Mouse (Mus musculus) CD8-positive naive resting alpha-beta T cell, adult 57 days (primary cell): Measurements from ENCODE around the gene Arhgap30. TPM values are rescaled to one million over a fixed set of nuclear protein-coding genes. Genes with fewer than 3 reads are reported as not detected.

ENCODE experiments used
- total RNA-seq: library from RNA; stranded (reverse); gene quantifications from one replicate; pipeline ENCODE4 v1.2.4, GENCODE M21; 2023

The Arhgap30 gene
- total RNA-seq: 203 TPM

GRCm38 (mm10) chr1:171388376-171389102 lies at the start of gene Arhgap30:
Arhgap30 (plus strand) TSS chr1:171388954.

DNA sequence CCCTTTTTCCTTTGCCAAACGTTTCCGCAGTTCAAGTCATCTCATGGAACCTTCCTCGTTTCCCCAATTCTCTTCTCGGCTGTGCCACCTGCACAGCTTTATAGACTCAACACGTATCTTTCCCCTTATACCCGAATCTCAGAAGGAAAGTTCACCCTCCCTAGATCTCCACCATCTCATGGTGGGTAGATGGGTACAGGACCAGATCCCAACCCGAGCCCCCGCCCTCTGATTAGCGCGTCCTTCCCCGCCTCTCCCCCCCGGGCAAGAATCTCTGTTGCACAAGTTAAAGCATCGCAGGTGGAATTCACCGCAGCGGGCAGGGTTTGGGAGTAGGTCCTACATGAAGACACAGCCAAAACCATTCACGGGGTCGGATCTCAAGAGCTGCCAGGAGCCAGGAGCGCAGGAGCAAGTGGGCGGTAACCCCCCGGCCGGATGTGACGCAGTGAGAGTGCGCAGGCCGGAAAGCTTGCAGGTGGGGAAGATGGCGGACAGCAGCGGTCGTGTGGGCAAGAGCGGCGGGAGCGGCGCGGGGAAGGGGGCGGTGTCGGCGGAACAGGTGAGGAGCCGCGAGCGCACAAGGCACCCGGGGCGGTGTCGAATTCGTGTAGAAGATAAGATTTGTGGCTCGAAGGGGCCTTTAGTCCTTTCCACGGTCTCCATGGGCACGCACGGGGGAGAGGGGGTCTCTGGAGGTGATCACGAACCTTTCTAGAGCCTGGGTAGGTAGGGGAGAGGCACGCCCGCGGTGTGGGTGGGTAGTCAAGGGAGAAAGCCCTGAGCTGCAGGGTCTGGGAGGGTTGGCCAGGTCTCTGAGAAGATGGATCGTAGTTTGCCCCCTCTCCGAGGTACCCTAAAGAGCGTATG lies 43.3 kb upstream of the Arhgap30 start, which contains the start of the genes Nit1 and Pfdn2:
TSS of gene Nit1 (minus strand) at position 422 of the 870 bp plus-strand sequence.
TSS of gene Pfdn2 (plus strand) at position 446 of the 870 bp plus-strand sequence.

GRCm38 (mm10) chr1:171360656-171361055 lies 28.1 kb upstream of the Arhgap30 start, which contains the start of gene Klhdc9:
Klhdc9 (minus strand) TSS chr1:171360798.

GRCm38 (mm10) chr1:171369845-171370556 lies 18.8 kb upstream of the Arhgap30 start, which contains the start of gene Nectin4:
Nectin4 (plus strand) TSS chr1:171370099.

DNA sequence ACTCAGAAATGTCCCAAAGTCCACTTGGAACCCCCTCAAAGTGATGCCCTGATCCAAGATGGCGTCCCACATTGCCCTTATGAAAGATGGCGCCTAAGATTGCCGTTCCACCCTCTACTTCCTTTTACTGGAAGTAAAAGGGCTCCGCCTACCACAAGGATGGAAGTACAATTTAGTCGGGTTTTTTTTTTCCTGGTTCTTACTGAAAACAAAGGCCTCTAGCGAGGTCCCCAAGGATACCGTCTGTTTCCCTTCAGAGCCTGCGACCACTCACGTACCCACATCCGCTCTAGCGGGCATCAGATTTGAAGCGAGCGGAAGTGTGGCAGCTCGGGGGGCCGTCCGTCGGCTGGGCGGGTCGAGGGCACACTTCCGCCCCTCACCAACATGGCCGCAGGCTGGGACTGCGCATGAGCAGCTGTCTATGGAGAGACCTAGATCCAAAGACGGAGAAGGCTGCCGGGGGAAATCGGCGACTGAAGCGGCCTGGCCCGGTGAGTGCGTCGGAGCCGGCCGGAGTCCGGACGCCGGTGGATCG lies 22.3 kb downstream of the Arhgap30 start, which contains the start of gene Usf1:
TSS of gene Usf1 (plus strand) at position 367 of the 538 bp plus-strand sequence.

GRCm38 (mm10) chr1:171418660-171419059 lies 29.9 kb downstream of the Arhgap30 start, which contains the start of gene Tstd1:
Tstd1 (plus strand) TSS chr1:171418872.

DNA sequence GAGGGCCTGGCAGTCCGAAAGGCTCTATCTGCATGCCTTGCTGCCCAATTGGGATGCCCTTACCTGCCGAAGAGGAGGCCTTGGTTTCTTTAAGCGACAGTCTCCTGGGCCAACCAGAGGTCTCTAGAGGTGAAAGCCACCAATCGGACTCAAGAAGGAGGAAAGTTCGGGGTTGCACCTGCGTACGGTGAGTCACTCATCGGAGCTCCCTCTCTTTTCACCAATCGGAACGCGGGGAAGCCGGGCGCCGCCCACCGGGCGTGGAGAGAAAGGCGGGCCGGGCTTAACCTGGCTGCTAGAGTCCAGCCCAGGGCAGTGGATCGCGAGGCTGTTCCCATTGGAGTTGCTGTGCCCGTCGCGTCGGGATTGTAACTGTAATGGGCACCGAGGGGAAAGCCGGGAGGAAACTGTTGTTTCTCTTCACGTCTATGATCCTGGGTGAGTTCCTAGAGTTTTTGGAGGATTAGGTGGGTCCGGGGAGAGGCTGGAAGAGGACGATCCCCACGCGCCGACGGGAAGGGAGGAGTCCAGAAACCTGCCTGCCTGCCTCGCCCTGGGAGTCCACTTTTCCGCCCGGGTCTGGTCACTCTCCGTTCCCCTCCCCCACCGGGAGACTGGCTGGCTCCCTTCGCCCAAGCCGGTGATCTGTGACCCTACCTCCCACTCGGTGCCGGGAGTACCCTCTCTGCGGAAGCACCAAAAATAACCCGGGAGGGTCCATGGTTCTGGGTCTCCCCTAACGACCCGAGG lies 48.7 kb downstream of the Arhgap30 start, which contains the start of gene F11r:
TSS of gene F11r (plus strand) at position 272 of the 750 bp plus-strand sequence.

Other genes starting within 250 kb of the Arhgap30 start
- 109 TPM for gene Sdhc, start 238.4 kb upstream of the Arhgap30 start, total RNA-seq
- not detected for gene Mpz, start 238.2 kb upstream of the Arhgap30 start, total RNA-seq
- gene Pcp4l1, start 192.7 kb upstream of the Arhgap30 start, total RNA-seq: not detected
- gene Nr1i3, start 175.0 kb upstream of the Arhgap30 start, total RNA-seq: not detected
- gene Tomm40l, start 166.4 kb upstream of the Arhgap30 start, total RNA-seq: 16.1 TPM
- not detected for gene Apoa2, start 163.9 kb upstream of the Arhgap30 start, total RNA-seq
- 13.4 TPM for gene Fcer1g, start 154.6 kb upstream of the Arhgap30 start, total RNA-seq
- not detected for gene Adamts4, start 138.5 kb upstream of the Arhgap30 start, total RNA-seq
- 122 TPM for gene Ndufs2, start 137.6 kb upstream of the Arhgap30 start, total RNA-seq
- gene B4galt3, start 118.6 kb upstream of the Arhgap30 start, total RNA-seq: 66.1 TPM
- gene Ppox, start 107.8 kb upstream of the Arhgap30 start, total RNA-seq: 49.0 TPM
- 45.6 TPM for gene Usp21, start 101.0 kb upstream of the Arhgap30 start, total RNA-seq
- 52.8 TPM for gene Ufc1, start 93.9 kb upstream of the Arhgap30 start, total RNA-seq
- gene Dedd, start 59.8 kb upstream of the Arhgap30 start, total RNA-seq: 24.5 TPM
- gene Nit1, start 43.3 kb upstream of the Arhgap30 start, total RNA-seq: 28.0 TPM
- 79.6 TPM for gene Pfdn2, start 43.3 kb upstream of the Arhgap30 start, total RNA-seq
- 1.3 TPM for gene Klhdc9, start 28.2 kb upstream of the Arhgap30 start, total RNA-seq
- 0.24 TPM for gene Nectin4, start 18.9 kb upstream of the Arhgap30 start, total RNA-seq
- gene Usf1, start 22.4 kb downstream of the Arhgap30 start, total RNA-seq: 102 TPM
- 5.8 TPM for gene Tstd1, start 29.9 kb downstream of the Arhgap30 start, total RNA-seq
- 0.46 TPM for gene F11r, start 48.6 kb downstream of the Arhgap30 start, total RNA-seq
- gene Alyref2, start 114.5 kb downstream of the Arhgap30 start, total RNA-seq: 4.2 TPM
- not detected for gene Itln1, start 146.3 kb downstream of the Arhgap30 start, total RNA-seq
- 3.2 TPM for gene Cd244a, start 170.2 kb downstream of the Arhgap30 start, total RNA-seq
- gene Ly9, start 218.5 kb downstream of the Arhgap30 start, total RNA-seq: 107 TPM